Mouse (Mus musculus): ENCODE results near the gene Hdac8. TPM values are rescaled to one million over a fixed set of nuclear protein-coding genes. Genes with fewer than 3 reads are reported as not detected.

Gene Hdac8
- total RNA-seq, 2 experiments from 2014 or later = 4.0 to 4.8 TPM

Small RNA genes lying within 50 kb of the gene (microRNA-seq; reads per million reads assigned to microRNA genes)
- not detected for gene Gm26318

Other genes starting within 250 kb of the Hdac8 start
- gene Phka1, start 138.9 kb upstream of the Hdac8 start, total RNA-seq (2021) = 100 to 1,000 TPM; 496 to 527 TPM
- gene Gm3880, start 181.6 kb upstream of the Hdac8 start, total RNA-seq (2021) = not detected
- not detected for gene Gm9112, start 202.3 kb upstream of the Hdac8 start, total RNA-seq (2021)
- gene Dmrtc1b, start 202.5 kb upstream of the Hdac8 start, total RNA-seq (2021) = not detected

Data from gastrocnemius, adult 18-20 months (tissue).